Mouse (Mus musculus): Measurements from ENCODE around the gene Gm3383.
"Not testable (repeated sequence)": the region's sequence is repeated elsewhere in the genome, so short reads cannot be mapped to it uniquely, and the experiment has no call there.

The Gm3383 gene

DNA sequence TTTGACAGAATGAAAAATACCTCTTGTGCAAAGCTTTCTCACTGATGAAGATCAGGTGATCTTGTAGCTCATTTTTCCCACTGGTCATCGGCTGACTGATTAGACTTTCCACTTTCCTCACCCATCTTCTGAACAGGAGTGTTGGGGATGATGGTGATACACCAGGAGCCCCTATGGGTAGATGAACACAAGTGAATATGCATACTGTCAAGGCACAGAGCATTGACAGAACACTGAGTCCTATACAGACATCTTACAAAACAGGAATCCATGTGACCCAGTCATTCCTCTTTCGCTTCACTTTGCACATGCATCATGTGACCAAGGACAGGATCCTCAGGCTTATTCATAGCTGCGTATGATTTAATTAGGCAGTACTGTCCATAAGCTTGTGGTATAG lies at the start of gene Gm3383:
Gene Gm3383, minus strand, starts transcription at position 101 of the 400 bp plus-strand sequence.
- not testable (repeated sequence) for DNase-seq

- DNase-seq: not testable (repeated sequence)
Measured at GRCm38 (mm10) chr14:5855911-5856310, 48.1 kb upstream of the Gm3383 start.

- not testable (repeated sequence) for DNase-seq
Measured at GRCm38 (mm10) chr14:5830229-5830628, 22.4 kb upstream of the Gm3383 start, which contains the start of gene Gm3424. Gm3424 (minus strand) TSS chr14:5830329.

DNA sequence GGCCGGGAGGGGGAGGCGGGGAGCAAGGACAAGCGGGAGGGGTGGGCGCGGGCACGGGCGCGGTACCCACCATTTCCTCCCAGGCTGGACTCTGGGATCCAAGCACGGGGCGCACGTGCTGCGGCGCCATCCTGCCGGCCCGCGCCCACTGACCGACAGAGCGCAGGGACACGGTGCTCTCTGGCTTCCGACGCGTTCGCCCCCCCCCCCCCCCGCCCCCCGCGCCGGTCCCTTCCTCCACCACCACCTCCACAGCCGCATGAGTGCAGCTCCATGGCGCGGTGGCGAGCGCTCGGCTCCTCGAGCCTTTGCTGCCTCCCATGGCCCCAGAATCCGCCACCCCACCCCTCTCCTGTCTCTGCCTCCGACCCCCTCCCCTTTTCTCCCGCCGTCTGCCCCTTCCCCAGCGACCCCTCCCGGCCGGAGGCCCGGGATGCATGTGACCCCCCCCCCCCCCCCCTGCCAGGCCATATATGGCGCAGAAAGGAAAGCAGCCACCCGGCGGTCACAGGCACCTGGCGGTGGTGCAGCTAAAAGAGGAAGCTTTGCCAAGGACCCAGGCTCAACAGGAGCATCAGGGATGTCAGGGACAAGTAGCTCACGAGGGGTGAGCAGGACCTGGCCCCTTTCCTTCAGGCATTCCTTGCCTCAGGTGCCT lies 5.0 kb upstream of the Gm3383 start:
- not testable (repeated sequence) for DNase-seq

- not testable (repeated sequence) for DNase-seq
Measured at GRCm38 (mm10) chr14:5741477-5741876, 66.3 kb downstream of the Gm3383 start, which contains the start of gene Gm3373. Gm3373 (minus strand) TSS chr14:5741577.

GRCm38 (mm10) chr14:5687357-5687756 lies 120.4 kb downstream of the Gm3383 start, which contains the start of gene Gm9603:
Gm9603 (minus strand) TSS chr14:5687457.
- not testable (repeated sequence) for DNase-seq

GRCm38 (mm10) chr14:5632928-5633327 lies 174.9 kb downstream of the Gm3383 start, which contains the start of gene Gm8265:
Gm8265 (minus strand) TSS chr14:5633028.
- DNase-seq: not testable (repeated sequence)
